Mouse (Mus musculus) heart, embryonic 13.5 days (tissue): ENCODE results near the gene Arhgap24. TPM values are rescaled to one million over a fixed set of nuclear protein-coding genes. Genes with fewer than 3 reads are reported as not detected.

ENCODE experiments used
- ATAC-seq: fragments of 200-750 bp; cut with Nextera tagmentation; 2 replicates; pipeline ENCODE4 v1.8.0; 2017; ENCODE audit warnings: moderate TSS enrichment; ENCODE audit not compliant: insufficient number of reproducible peaks, low FRiP score, low TSS enrichment; ENCODE audit errors: extremely low read depth
- H3K27ac ChIP-seq: fragments of 300-500 bp; sonication (generic); replicated peaks from 2 replicates; pipeline ENCODE4 v1.5.1; 2015; ENCODE audit warnings: moderate library complexity, mild to moderate bottlenecking, inconsistent platforms
- H3K27me3 ChIP-seq: fragments of 300-500 bp; sonication (generic); replicated peaks from 2 replicates; pipeline ENCODE4 v1.6.1; 2015; ENCODE audit warnings: mild to moderate bottlenecking, inconsistent platforms
- H3K36me3 ChIP-seq: fragments of 300-500 bp; sonication (generic); 2 replicates; pipeline ENCODE4 v1.6.1; 2015; ENCODE audit warnings: mild to moderate bottlenecking, inconsistent platforms
- H3K4me1 ChIP-seq: fragments of 300-500 bp; sonication (generic); 2 replicates; pipeline ENCODE4 v1.6.1; 2015; ENCODE audit warnings: inconsistent platforms
- H3K4me2 ChIP-seq: fragments of 300-500 bp; sonication (generic); 2 replicates; pipeline ENCODE4 v1.6.1; 2015; ENCODE audit warnings: inconsistent platforms, mild to moderate bottlenecking, moderate library complexity
- H3K4me3 ChIP-seq: fragments of 300-500 bp; sonication (generic); 2 replicates; pipeline ENCODE4 v1.5.1; 2015; ENCODE audit warnings: moderate library complexity, mild to moderate bottlenecking, inconsistent platforms
- H3K9ac ChIP-seq: fragments of 300-500 bp; sonication (generic); 2 replicates; pipeline ENCODE4 v1.6.1; 2015; ENCODE audit warnings: inconsistent platforms, mild to moderate bottlenecking, moderate library complexity
- H3K9me3 ChIP-seq: fragments of 300-500 bp; sonication (generic); 2 replicates; pipeline ENCODE4 v1.6.1; 2016; ENCODE audit warnings: inconsistent platforms
- WGBS: fragments of 180-500 bp; shearing (Covaris S2); methylation state at CpG from one replicate; pipeline ENCODE4 v1.1.7; 2015; ENCODE audit warnings: mixed read lengths; 5-methylcytosine and 5-hydroxymethylcytosine counted together
- polyA plus RNA-seq: library from polyadenylated mRNA; unstranded; fragments of >200 nt; fragmentation: Nextera tagmentation; extraction: Ambion mirVana; gene quantifications from 2 replicates; pipeline ENCODE4 v1.2.1, GENCODE M21; 2015

Gene Arhgap24
- polyA plus RNA-seq, 1 experiment from 2014 or later = 11.2 TPM

DNA sequence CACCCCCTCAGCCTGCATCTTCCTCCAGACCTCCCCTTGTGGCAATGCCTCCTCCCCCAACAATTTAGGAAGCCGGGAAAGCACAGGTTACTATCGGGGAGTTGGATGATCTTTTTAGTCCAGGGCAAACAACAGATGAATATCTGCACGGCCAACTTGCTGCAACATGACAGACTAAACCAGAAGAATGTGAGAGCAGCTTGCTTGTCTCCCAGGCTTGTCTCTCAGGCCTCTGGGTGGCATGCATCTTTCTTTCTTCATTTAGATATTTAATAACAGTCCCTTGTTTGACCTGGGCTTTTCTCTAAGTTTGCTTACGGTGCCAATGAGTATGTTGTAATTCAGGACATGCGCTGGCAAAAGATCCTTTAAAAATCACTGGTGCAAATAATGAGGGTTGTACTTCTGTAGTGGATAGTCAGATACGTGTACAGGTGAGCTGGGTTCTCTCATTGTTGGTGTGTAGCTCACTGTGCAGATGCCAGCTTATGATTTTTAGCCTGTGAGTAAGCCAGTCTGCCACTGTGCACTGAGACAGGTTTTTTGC, 101.7 kb downstream of the Arhgap24 start:
- no peak for ATAC-seq
- Histone ChIP-seq H3K27me3 (no peaks in the 10 kb centered on the region), H3K27ac (no peak overlapping the region), H3K4me1 (no peaks in the 10 kb centered on the region), H3K9ac (no peak overlapping the region), H3K4me3 (no peak overlapping the region), H3K9me3 (no peaks in the 10 kb centered on the region), H3K36me3 (no peaks in the 10 kb centered on the region), H3K4me2 (no peak overlapping the region)
- WGBS = 64% methylated on average over 6 of the region's 6 CpGs

DNA sequence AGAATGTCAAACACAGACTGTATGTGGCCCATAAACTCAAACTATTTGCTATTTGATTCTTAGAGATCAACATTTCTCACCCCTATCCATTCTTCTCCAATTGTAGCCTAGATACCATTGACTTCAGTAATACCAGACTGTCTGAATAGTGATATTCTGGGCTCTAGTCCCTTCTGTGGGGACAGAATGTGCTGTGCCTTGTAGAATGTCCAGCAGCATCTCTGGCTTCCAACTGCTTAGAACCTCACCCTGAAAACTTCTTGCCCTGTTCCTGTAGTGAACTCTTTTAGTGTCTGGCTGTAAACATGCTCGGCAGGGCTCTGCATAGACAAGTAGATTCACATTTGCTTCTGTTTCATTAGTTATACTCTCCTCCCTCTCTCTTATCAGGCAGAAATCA, 110.2 kb downstream of the Arhgap24 start:
- Histone ChIP-seq H3K4me3 (no peak overlapping the region), H3K9ac (no peak overlapping the region), H3K27me3 (no peaks in the 10 kb centered on the region), H3K4me1 (no peaks in the 10 kb centered on the region), H3K9me3 (no peaks in the 10 kb centered on the region; the same call in 1 of the 2 replicates), H3K36me3 (no peaks in the 10 kb centered on the region), H3K27ac (no peak overlapping the region), H3K4me2 (no peak overlapping the region)
- WGBS = 75% methylated on average over 1 of the region's 1 CpGs
- ATAC-seq = no peak

DNA sequence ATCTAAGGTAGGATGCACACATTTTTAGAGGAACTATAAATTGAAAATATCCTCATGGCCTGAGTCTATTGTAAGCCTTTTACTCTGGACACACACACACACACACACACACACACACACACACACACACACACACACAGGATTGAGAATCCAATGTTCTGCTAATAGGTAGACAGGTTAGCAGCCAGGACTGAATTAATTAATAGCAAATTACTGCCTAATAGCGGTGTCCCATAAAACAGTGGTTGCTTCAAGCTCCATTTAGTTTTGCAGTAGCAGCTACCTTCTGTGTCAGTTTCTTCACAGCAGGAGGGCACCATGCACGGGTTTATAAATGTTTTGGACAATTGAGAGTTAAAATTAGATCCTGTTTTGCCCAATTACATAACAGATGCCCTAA, 111.9 kb downstream of the Arhgap24 start:
- no peak for ATAC-seq
- whole genome bisulfite sequencing = 68% methylated on average over 2 of the region's 2 CpGs
- no peak overlapping the region for H3K9ac ChIP-seq

DNA sequence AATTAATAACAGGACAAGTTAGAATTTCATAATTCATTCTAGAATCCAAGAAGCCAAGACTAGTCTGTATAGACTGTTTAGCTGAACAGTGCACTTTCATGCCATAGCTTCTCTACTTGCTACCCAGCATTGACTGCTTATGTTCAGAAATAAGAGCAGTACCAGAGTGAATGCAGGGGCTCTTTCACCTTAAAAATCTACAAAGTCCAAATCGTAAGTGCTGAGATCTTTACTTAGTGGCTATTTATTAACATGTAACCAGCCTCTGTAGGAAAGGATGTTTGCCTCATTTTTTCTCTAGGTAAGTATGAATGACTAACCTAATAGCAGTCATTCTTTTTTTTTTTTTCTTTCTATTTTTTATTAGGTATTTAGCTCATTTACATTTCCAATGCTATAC, 117.9 kb downstream of the Arhgap24 start:
- Histone ChIP-seq H3K27ac (no peak overlapping the region), H3K9ac (no peak overlapping the region), H3K4me3 (no peak overlapping the region), H3K4me1 (no peaks in the 10 kb centered on the region), H3K9me3 (no peaks in the 10 kb centered on the region; the same call in 1 of the 2 replicates), H3K36me3 (no peaks in the 10 kb centered on the region), H3K27me3 (no peaks in the 10 kb centered on the region), H3K4me2 (no peak overlapping the region)
- 77% methylated on average over 1 of the region's 1 CpGs for WGBS
- ATAC-seq = no peak

More for the DNA sequence above, 111.9 kb downstream of the Arhgap24 start:
- no peak overlapping the region for H3K27ac ChIP-seq
- no peaks in the 10 kb centered on the region for H3K4me1 ChIP-seq
- no peaks in the 10 kb centered on the region for H3K27me3 ChIP-seq
- no peak overlapping the region for H3K4me3 ChIP-seq
- H3K36me3 ChIP-seq = no peaks in the 10 kb centered on the region
- no peak overlapping the region for H3K4me2 ChIP-seq
- H3K9me3 ChIP-seq = no peaks in the 10 kb centered on the region; the same call in 1 of the 2 replicates

DNA sequence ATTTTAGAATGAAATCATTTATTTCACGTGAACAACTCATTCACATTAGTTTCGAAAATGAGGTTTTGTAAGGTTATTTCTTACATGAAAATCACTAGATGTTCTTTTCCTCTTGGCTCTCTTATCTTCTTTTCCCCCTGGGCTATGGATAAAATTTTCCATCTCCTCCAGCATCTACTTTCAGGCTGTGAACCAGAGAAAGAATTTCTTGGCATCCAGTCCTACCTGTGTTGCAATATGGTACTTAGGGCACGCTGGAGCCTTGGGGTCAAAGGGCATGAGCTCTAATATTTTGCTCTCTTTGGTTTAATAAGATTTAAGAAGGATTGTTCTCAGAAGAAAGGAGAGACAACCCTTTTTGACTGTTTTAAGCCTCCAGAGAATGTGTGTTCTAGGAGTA, 132.4 kb downstream of the Arhgap24 start:
- H3K4me1 ChIP-seq = peaks cover 8% of the 10 kb centered on the region; the same call in 1 of the 2 replicates
- no peak overlapping the region for H3K9ac ChIP-seq
- no peak for ATAC-seq
- no peak overlapping the region for H3K4me3 ChIP-seq
- H3K9me3 ChIP-seq = no peaks in the 10 kb centered on the region
- WGBS = 72% methylated on average over 3 of the region's 3 CpGs
- H3K4me2 ChIP-seq = no peak overlapping the region
- no peaks in the 10 kb centered on the region for H3K36me3 ChIP-seq
- no peak overlapping the region for H3K27ac ChIP-seq
- H3K27me3 ChIP-seq = no peaks in the 10 kb centered on the region

DNA sequence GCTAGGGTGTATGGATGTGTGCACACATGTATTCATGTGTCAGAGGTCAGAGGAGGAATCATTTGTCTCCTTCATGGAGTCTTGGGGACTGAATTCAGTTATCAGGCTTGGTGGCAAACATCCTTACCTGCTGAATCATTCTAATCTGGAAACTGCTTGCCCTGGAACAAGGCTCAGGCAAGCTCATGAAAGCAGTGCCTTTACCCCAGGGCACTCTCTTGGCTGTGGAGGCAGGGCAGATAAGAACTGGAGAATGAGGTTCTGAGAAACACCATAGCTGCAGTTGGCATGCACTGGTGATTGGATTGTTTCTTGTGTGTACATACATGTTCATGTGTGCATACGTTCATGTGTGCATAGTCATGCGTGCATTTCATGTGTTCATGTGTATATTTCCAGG, 132.9 kb downstream of the Arhgap24 start:
- 90% methylated on average over 2 of the region's 2 CpGs for WGBS
- peaks cover 8% of the 10 kb centered on the region; the same call in 1 of the 2 replicates for H3K4me1 ChIP-seq
- no peak for ATAC-seq

DNA sequence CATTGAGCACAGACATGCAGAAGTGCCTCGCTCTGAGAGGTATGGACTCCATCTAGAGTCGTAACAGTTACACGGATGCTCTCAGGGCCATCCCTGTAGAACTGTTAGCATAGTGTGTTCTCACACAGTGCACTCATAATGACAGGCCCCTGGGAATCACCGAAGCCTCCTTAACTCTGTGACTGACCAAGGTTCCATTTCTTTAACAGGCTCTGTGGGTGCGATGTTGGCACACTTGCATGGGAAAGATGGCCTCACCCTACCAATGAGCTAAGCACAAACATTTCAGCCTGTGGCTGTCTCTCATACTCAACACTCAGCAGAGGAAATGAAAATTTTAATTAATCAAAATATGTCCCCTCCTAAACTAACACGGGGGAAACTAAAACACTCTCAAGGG, 134.1 kb downstream of the Arhgap24 start:
- Histone ChIP-seq H3K9ac (no peak overlapping the region), H3K4me2 (no peak overlapping the region), H3K36me3 (no peaks in the 10 kb centered on the region), H3K27me3 (no peaks in the 10 kb centered on the region), H3K4me3 (no peak overlapping the region), H3K9me3 (no peaks in the 10 kb centered on the region), H3K27ac (no peak overlapping the region), H3K4me1 (peaks cover 8% of the 10 kb centered on the region; the same call in 1 of the 2 replicates)
- WGBS = 86% methylated on average over 6 of the region's 6 CpGs
- ATAC-seq = no peak

More for the DNA sequence above, 132.9 kb downstream of the Arhgap24 start:
- H3K27ac ChIP-seq = no peak overlapping the region
- no peak overlapping the region for H3K4me3 ChIP-seq
- no peaks in the 10 kb centered on the region for H3K27me3 ChIP-seq
- no peaks in the 10 kb centered on the region for H3K36me3 ChIP-seq
- no peak overlapping the region for H3K9ac ChIP-seq
- no peak overlapping the region for H3K4me2 ChIP-seq
- no peaks in the 10 kb centered on the region for H3K9me3 ChIP-seq

DNA sequence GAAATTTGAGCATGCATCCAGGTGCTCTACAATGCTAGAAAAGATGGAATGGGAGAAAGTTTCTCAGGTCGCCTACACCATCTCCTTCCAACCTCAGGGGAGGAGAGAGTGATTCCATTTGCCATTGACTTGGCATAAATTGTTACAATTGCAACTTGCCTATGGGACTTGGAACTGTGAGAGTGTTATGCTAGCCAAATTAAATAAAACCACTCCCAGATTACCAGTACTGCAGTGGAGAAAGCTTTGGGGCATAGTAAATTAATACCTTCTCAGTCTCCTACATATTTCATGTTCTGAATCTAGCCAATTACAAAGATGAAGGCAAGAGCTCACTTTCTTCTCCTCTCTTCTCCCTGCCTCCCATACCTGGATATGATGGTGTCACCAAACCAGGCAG, 139.8 kb downstream of the Arhgap24 start:
- Histone ChIP-seq H3K9ac (no peak overlapping the region), H3K4me1 (peaks cover 3% of the 10 kb centered on the region), H3K36me3 (no peaks in the 10 kb centered on the region), H3K9me3 (no peaks in the 10 kb centered on the region), H3K27ac (no peak overlapping the region), H3K27me3 (no peaks in the 10 kb centered on the region), H3K4me2 (no peak overlapping the region), H3K4me3 (no peak overlapping the region)
- WGBS = 84% methylated on average over 1 of the region's 1 CpGs
- ATAC-seq = no peak

DNA sequence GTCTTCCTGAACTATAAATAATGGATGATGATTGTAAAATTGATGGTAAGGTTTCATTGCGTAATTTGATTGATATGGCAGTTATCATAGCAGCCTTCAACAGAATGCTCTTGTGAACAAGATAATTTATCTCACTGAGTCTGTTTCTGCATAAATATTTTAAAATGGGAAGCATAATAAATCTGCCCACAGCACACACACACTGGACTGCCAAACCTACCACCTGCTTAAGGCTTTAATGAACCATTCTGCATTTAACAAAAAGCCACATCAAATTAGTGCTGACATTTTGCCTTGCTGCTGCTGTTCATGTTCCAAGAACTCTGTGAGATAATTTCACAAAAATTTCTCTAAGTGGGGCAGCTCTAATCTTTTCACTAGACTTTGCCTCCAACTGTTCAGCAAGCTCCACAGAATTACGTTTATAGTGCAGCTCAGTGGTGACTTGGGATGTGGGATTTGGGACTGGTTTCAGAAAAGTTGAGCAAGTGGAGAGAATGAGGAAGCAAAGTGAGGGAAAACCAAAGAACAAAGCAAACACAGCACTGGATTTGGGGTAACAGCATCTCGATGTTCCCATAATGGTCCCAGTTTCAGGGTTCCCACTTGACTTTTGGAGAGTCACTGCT, 142.7 kb downstream of the Arhgap24 start:
- no peak for ATAC-seq
- Histone ChIP-seq H3K27me3 (no peaks in the 10 kb centered on the region), H3K4me1 (peaks cover 7% of the 10 kb centered on the region), H3K36me3 (no peaks in the 10 kb centered on the region), H3K9ac (no peak overlapping the region), H3K9me3 (no peaks in the 10 kb centered on the region), H3K27ac (no peak overlapping the region), H3K4me3 (no peak overlapping the region), H3K4me2 (no peak overlapping the region)
- 70% methylated on average over 3 of the region's 3 CpGs for WGBS

DNA sequence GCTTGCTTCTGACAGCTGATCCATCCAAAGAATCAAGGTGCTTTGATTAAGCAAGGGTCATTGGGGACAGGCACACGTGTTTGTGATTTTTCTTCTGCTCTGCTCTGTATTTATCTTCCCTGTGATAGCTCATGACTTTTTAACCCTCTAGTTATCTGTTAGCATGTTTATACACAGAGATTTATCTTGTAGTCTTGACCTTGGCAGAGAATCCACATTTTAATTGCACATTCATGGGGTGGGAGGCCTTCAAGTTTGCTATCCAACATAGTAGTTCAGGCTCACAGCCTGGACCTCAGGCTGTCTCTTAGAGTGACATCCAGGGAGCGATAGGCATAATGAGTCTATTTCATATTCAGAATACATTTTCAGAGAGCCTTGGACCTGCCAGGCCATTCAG, 145.5 kb downstream of the Arhgap24 start:
- Histone ChIP-seq H3K9ac (no peak overlapping the region), H3K27me3 (no peaks in the 10 kb centered on the region), H3K4me1 (peaks cover 7% of the 10 kb centered on the region), H3K36me3 (no peaks in the 10 kb centered on the region), H3K4me2 (no peak overlapping the region), H3K4me3 (no peak overlapping the region), H3K9me3 (no peaks in the 10 kb centered on the region), H3K27ac (no peak overlapping the region)
- 31% methylated on average over 2 of the region's 2 CpGs for WGBS
- no peak for ATAC-seq

DNA sequence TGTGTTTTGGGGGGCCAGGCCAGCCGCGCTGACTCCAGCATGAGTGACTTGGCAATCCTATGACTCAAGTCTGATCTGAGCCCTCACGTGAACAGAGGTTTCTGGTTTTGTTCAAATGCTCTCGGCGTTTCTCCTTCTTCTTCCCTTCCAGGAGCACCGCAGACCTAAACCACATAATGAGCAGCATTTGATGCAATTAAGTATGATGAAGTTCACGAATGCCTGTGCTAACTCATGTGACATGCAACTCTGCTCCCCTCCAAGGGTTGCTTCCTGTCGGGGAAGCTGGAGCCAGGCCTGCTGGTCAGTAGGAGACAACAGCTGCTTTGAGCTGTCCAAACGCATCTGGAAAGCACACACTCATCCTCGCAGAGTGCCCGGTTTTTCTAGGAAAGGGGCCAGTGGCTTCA, 148.2 kb downstream of the Arhgap24 start:
- no peak overlapping the region for H3K4me3 ChIP-seq
- no peaks in the 10 kb centered on the region for H3K9me3 ChIP-seq
- ATAC-seq = no peak
- no peaks in the 10 kb centered on the region for H3K27me3 ChIP-seq
- H3K4me2 ChIP-seq = no peak overlapping the region
- H3K36me3 ChIP-seq = no peaks in the 10 kb centered on the region
- no peak overlapping the region for H3K9ac ChIP-seq
- H3K27ac ChIP-seq = no peak overlapping the region
- 62% methylated on average over 11 of the region's 11 CpGs for WGBS
- peaks cover 7% of the 10 kb centered on the region for H3K4me1 ChIP-seq

DNA sequence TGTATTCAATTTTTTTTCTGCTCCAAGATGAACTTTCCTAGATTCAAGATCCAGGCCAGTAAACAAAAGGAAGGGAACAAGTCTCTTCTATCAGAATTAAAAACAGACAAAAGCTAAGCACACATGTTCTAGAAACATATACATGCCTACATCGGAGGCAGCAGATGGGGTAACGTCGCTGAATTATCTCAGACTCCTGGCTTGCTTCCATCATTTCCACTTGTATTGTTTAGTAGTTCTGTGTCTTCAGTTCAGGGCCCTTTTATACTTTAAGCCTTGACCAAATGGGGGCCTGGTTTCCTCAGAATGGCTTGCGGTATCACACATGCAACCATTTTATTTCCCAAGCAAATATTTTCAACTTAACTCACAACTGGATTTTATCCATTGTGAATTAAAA, 154.4 kb downstream of the Arhgap24 start:
- Histone ChIP-seq H3K4me3 (no peak overlapping the region), H3K9me3 (no peaks in the 10 kb centered on the region), H3K36me3 (no peaks in the 10 kb centered on the region), H3K9ac (no peak overlapping the region), H3K4me1 (no peaks in the 10 kb centered on the region), H3K4me2 (no peak overlapping the region), H3K27me3 (no peaks in the 10 kb centered on the region), H3K27ac (no peak overlapping the region)
- ATAC-seq = no peak
- WGBS = 68% methylated on average over 4 of the region's 4 CpGs
